Mouse (Mus musculus): ENCODE measurements at regions not wholly inside any gene's neighbourhood (a gene's known extent, or its start where the extent isn't known, plus 50 kb on each side); places are given as distances from the start of the nearest gene placed in this dataset.
"Not testable (repeated sequence)": the region's sequence is repeated elsewhere in the genome, so short reads cannot be mapped to it uniquely, and the experiment has no call there.

DNA sequence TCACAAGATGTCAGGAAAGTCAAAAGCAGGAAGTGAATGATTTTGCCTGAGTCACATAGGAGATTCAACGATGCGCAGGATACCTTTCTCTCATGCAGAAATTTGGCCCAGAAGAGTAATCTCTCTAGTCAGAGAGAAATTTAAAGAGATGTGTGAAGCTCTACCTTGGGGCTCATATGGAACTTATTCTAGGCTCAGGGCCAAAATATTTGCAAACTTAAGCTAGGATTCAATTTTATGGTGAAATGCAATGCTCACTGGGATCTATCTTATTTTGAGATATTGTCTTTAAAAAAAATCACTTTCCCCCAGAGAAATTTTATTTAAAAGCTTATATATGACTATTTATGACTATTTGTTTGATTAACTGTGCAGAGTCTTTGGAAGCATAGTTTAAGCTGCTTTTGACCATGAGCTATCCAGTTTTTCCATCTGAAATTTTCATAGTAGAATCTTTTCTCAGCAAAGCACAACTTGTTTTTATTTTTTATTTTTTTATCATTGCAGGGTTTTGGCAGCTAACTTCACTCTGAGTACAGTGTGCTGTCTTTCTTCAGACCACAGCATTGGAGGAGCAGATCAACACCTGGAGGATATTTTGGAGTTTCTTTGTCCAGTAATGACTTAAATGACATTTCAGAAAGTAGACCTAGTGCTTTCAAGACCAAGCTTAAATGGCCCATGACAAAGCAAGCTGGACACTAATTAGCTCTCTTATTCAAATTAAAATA, 1039.3 kb downstream of the Adgrl3 start:
- H3K9ac ChIP-seq = no peak overlapping the region
- H3K9me3 ChIP-seq (ENCODE audit: low read depth, low read length) = no peaks in the 10 kb centered on the region
- no peaks in the 10 kb centered on the region for H3K27me3 ChIP-seq (ENCODE audit: insufficient read depth, low read length)
- H3K4me2 ChIP-seq = no peak overlapping the region
- H3K27ac ChIP-seq (ENCODE audit: low read depth) = no peak overlapping the region
- H3K4me1 ChIP-seq (ENCODE audit: insufficient read depth) = no peaks in the 10 kb centered on the region
- H3K36me3 ChIP-seq (ENCODE audit: insufficient read depth) = no peaks in the 10 kb centered on the region
- H3K4me3 ChIP-seq (ENCODE audit: low read depth, low read length) = no peak overlapping the region
- ATAC-seq (ENCODE audit: insufficient read depth) (no peak), DNase-seq (no peak)
- no peak for TF ChIP-seq CTCF (IDR thresholded peaks at IDR 0.05; ENCODE audit: low read depth)
- WGBS = 89% methylated on average over 2 of the region's 2 CpGs

DNA sequence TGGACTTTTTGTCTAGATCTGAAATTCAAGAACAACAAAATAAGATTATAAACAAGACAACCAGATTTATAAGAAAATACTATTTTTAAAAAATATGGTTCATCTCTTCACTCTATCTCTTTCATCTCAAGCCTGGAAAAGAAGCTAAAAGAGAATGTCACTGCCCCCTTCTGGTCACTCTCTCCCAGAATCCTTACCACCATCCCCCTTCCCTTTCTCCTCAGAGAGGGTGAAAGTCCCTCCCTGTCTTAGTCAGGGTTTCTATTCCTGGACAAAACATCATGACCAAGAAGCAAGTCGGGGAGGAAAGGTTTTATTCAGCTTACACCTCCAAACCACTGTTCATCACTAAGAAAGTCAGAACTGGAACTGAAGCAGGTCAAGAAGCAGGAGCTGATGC, 1040.7 kb downstream of the Adgrl3 start:
- H3K27me3 ChIP-seq (ENCODE audit: insufficient read depth, low read length) = no peaks in the 10 kb centered on the region
- no peaks in the 10 kb centered on the region for H3K36me3 ChIP-seq (ENCODE audit: insufficient read depth)
- H3K9me3 ChIP-seq (ENCODE audit: low read depth, low read length) = no peaks in the 10 kb centered on the region
- peak; percentile 57 for DNase-seq
- no peak overlapping the region for H3K9ac ChIP-seq
- 42% methylated on average over 1 of the region's 1 CpGs for whole genome bisulfite sequencing
- no peak overlapping the region for H3K4me2 ChIP-seq
- no peak overlapping the region for H3K27ac ChIP-seq (ENCODE audit: low read depth)
- ATAC-seq (ENCODE audit: insufficient read depth) = no peak
- H3K4me3 ChIP-seq (ENCODE audit: low read depth, low read length) = no peak overlapping the region
- peak; percentile 51 for TF ChIP-seq CTCF (IDR thresholded peaks at IDR 0.05; ENCODE audit: low read depth)
- H3K4me1 ChIP-seq (ENCODE audit: insufficient read depth) = no peaks in the 10 kb centered on the region

DNA sequence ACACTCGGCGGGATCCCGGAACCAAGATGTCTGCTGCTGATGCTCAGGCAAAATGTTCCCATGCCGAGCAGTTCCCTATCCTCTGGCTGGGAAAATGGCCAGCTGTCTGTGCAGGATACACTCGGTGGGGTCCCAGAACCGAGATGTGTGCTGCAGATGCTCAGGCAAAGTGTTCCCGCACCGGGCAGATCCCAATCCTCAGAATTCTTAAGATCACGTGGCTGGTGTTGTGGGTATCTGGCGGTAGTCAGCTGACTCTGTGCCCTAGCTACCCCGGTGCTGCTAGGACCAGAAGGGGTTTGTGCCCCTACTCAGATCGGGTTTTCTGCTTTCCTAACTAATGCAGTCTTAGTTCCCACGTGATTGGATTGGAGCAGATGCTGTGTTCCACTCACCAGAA, 1049.3 kb downstream of the Adgrl3 start:
- not testable (repeated sequence) for H3K36me3 ChIP-seq (ENCODE audit: insufficient read depth); H3K4me1 ChIP-seq (ENCODE audit: insufficient read depth); H3K4me3 ChIP-seq (ENCODE audit: low read depth, low read length); H3K27me3 ChIP-seq (ENCODE audit: insufficient read depth, low read length); H3K9me3 ChIP-seq (ENCODE audit: low read depth, low read length); DNase-seq; ATAC-seq (ENCODE audit: insufficient read depth); H3K9ac ChIP-seq; H3K4me2 ChIP-seq; H3K27ac ChIP-seq (ENCODE audit: low read depth)
- 84% methylated on average over 13 of the region's 13 CpGs for WGBS

DNA sequence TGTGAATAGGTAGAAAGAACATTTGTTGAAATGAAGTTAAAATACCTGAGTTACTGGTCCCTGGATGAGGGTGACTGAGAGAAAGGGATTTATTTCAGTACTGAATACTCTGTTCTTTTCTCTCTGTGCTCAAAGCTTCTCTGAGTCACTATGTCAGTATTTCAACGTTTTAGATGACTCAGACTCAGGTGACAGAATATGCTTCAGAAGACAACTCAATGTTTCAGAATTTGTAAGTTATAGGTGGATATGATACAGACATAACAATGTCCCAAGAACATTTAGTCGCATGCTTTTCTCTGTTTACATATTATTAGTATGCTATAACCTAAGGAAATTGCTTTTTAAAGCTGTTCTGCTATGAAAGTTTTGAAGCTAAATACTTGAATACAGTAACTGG, 1069.5 kb downstream of the Adgrl3 start:
- Histone ChIP-seq H3K36me3 (ENCODE audit: insufficient read depth) (no peaks in the 10 kb centered on the region), H3K27ac (ENCODE audit: low read depth) (no peak overlapping the region), H3K4me3 (ENCODE audit: low read depth, low read length) (no peak overlapping the region), H3K9ac (no peak overlapping the region), H3K9me3 (ENCODE audit: low read depth, low read length) (no peaks in the 10 kb centered on the region), H3K27me3 (ENCODE audit: insufficient read depth, low read length) (no peaks in the 10 kb centered on the region), H3K4me1 (ENCODE audit: insufficient read depth) (no peaks in the 10 kb centered on the region), H3K4me2 (no peak overlapping the region)
- ATAC-seq (ENCODE audit: insufficient read depth) (no peak), DNase-seq (no peak)
- no peak for TF ChIP-seq CTCF (IDR thresholded peaks at IDR 0.05; ENCODE audit: low read depth)
- 64% methylated on average over 2 of the region's 2 CpGs for WGBS

DNA sequence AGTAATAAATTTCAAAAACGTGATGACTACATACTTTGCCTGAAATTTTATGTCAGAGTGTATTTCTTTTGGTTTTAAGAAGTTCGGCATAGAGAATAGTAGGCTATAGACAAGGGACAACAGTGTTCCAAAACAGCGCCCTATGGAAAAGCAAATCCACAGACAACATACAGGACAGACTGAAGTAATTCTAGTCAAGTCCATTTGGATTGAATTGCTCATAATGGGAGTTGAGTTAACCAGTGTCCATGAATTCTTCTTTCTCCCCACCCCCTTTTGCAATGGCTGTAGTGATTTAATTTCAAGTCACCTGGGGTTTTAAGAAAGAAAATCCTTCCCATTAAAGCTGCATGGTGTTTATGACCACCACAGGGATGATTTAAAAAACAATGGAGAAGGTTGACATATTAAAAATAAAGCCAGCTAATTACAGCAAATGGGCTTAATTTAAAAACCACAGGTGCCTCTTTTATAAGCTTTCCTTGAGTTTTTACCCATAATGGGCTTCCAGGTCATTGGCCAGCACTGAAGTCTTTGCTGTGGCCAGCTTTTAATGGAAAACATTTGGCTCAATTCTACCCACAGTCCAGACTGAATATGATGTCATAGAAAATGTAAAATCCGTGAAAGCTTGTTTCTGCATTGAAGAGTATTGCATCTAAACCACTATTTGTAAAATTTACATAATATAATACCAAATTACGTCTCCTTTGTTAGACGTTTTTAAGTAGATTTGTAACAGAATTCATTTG, 1083.3 kb downstream of the Adgrl3 start:
- ATAC-seq (ENCODE audit: insufficient read depth) (no peak), DNase-seq (no peak)
- Histone ChIP-seq H3K4me1 (ENCODE audit: insufficient read depth) (no peaks in the 10 kb centered on the region), H3K9me3 (ENCODE audit: low read depth, low read length) (no peaks in the 10 kb centered on the region), H3K27me3 (ENCODE audit: insufficient read depth, low read length) (no peaks in the 10 kb centered on the region), H3K4me2 (no peak overlapping the region), H3K9ac (no peak overlapping the region), H3K4me3 (ENCODE audit: low read depth, low read length) (no peak overlapping the region), H3K36me3 (ENCODE audit: insufficient read depth) (no peaks in the 10 kb centered on the region), H3K27ac (ENCODE audit: low read depth) (no peak overlapping the region)
- TF ChIP-seq CTCF (IDR thresholded peaks at IDR 0.05; ENCODE audit: low read depth) = no peak
- WGBS = 81% methylated on average over 6 of the region's 6 CpGs

DNA sequence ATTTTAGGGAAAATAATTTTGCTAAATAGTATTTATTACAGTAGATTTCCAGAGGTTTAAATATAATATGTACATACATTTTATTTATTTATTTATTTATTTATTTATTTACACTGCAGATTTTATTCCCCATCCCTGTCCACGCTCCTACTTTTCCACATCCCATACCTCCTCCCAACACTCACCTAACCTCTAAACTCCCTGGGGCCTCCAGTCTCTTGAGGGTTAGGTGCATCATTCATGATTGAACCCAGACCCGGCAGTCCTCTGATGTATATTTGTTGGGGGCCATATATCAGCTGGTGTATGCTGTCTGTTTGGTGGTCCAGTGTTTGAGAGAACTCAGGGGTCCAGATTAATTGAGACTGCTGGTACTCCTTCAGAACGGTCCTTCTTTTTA, 1083.9 kb downstream of the Adgrl3 start:
- Histone ChIP-seq H3K36me3 (ENCODE audit: insufficient read depth) (no peaks in the 10 kb centered on the region), H3K27ac (ENCODE audit: low read depth) (no peak overlapping the region), H3K9me3 (ENCODE audit: low read depth, low read length) (no peaks in the 10 kb centered on the region), H3K27me3 (ENCODE audit: insufficient read depth, low read length) (no peaks in the 10 kb centered on the region), H3K9ac (no peak overlapping the region), H3K4me1 (ENCODE audit: insufficient read depth) (no peaks in the 10 kb centered on the region), H3K4me3 (ENCODE audit: low read depth, low read length) (no peak overlapping the region), H3K4me2 (no peak overlapping the region)
- TF ChIP-seq CTCF (IDR thresholded peaks at IDR 0.05; ENCODE audit: low read depth) = no peak
- DNase-seq (no peak), ATAC-seq (ENCODE audit: insufficient read depth) (no peak)
- WGBS = 90% methylated on average over 3 of the region's 3 CpGs

DNA sequence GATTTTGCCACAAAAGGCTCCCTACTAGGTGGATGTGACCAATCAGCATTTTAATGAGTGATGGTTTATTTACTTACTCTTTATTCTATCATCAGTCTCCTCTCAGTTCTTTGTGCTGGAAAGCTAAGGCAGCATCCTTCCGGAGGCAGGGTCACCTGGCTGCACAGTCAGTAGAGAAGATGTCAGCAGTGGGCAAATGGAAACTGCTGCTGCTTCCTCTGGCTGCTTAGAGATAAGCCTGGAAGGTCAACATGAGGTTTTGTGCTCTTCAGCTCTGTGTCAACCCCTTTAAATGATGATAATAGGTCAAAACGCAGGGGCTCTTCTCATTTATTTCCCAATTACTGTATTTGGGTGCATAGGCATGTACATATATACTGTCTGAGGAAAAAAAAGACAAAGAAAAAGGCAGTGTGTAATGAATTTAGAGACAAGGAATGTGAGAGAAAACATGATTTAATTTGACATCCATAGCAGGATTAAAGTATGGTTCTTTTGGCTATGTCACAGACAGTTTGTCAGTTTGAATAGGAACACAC, 1106.1 kb downstream of the Adgrl3 start:
- H3K27me3 ChIP-seq (ENCODE audit: insufficient read depth, low read length) = no peaks in the 10 kb centered on the region
- no peak overlapping the region for H3K4me3 ChIP-seq (ENCODE audit: low read depth, low read length)
- no peaks in the 10 kb centered on the region for H3K4me1 ChIP-seq (ENCODE audit: insufficient read depth)
- DNase-seq = no peak
- ATAC-seq (ENCODE audit: insufficient read depth) = no peak
- H3K27ac ChIP-seq (ENCODE audit: low read depth) = no peak overlapping the region
- no peaks in the 10 kb centered on the region for H3K36me3 ChIP-seq (ENCODE audit: insufficient read depth)
- no peak overlapping the region for H3K9ac ChIP-seq
- no peaks in the 10 kb centered on the region for H3K9me3 ChIP-seq (ENCODE audit: low read depth, low read length)
- 9% methylated on average over 2 of the region's 2 CpGs for WGBS
- no peak for TF ChIP-seq CTCF (IDR thresholded peaks at IDR 0.05; ENCODE audit: low read depth)
- H3K4me2 ChIP-seq = no peak overlapping the region
